Mouse (Mus musculus): ENCODE measurements at regions not wholly inside any gene's neighbourhood (a gene's known extent, or its start where the extent isn't known, plus 50 kb on each side); places are given as distances from the start of the nearest gene placed in this dataset.

GRCm38 (mm10) chr1:118756171-118756865, 128.6 kb downstream of the Tfcp2l1 start:
- TF ChIP-seq POLR2A (IDR thresholded peaks at IDR 0.05; ENCODE audit: insufficient read depth, low read depth, low read length) (no peak), CTCF (IDR thresholded peaks at IDR 0.05; ENCODE audit: insufficient read depth, low read depth, low read length) (no peak)

All from olfactory bulb, adult 2 months (tissue).